Mouse (Mus musculus) spleen, adult 2 months (tissue): ENCODE results near the gene Ift57. TPM values are rescaled to one million over a fixed set of nuclear protein-coding genes. Genes with fewer than 3 reads are reported as not detected.

Experiments used
- DNase-seq, 2 experiments: peaks; one replicate each; pipeline versions ENCODE4 v3.0.0 to v3.0.0-alpha.2; 2012 to 2021; ENCODE audit warnings: low spot score in 2 of 2, low read depth in 1 of 2
- H3K27ac ChIP-seq: fragments of 200-500 bp; 2 replicates; pipeline ENCODE4 v1.5.1; 2012; ENCODE audit warnings: low read length, inconsistent platforms; ENCODE audit not compliant: insufficient read depth
- H3K27me3 ChIP-seq: fragments of 200-500 bp; 2 replicates; pipeline ENCODE4 v1.6.1; 2012; ENCODE audit warnings: mild to moderate bottlenecking, moderate library complexity, low read length, inconsistent platforms; ENCODE audit not compliant: control insufficient read depth, insufficient read depth
- H3K36me3 ChIP-seq: fragments of 200-500 bp; 2 replicates; pipeline ENCODE4 v1.6.1; 2012; ENCODE audit warnings: mild to moderate bottlenecking, low read length, inconsistent platforms; ENCODE audit not compliant: control insufficient read depth, insufficient read depth
- H3K4me1 ChIP-seq: fragments of 200-500 bp; 2 replicates; pipeline ENCODE4 v1.6.1; 2011; ENCODE audit warnings: inconsistent platforms; ENCODE audit not compliant: control insufficient read depth, insufficient read depth, insufficient read length
- H3K4me3 ChIP-seq: fragments of 200-500 bp; 2 replicates; pipeline ENCODE4 v1.5.1; 2011; ENCODE audit warnings: mild to moderate bottlenecking, inconsistent platforms; ENCODE audit not compliant: insufficient read depth, insufficient read length; ENCODE audit errors: extremely low read depth
- CTCF ChIP-seq: fragments of 200-500 bp; IDR thresholded peaks from 2 replicates; pipeline ENCODE4 v1.5.1; 2011; ENCODE audit warnings: mild to moderate bottlenecking, inconsistent platforms; ENCODE audit not compliant: insufficient read depth, insufficient read length, insufficient replicate concordance; ENCODE audit errors: extremely low read depth
- POLR2A ChIP-seq: fragments of 200-500 bp; IDR thresholded peaks from 2 replicates; pipeline ENCODE4 v1.6.1; 2011; ENCODE audit warnings: low read depth, low read length, inconsistent platforms
- WGBS: fragments of 180-500 bp; shearing (Covaris S2); methylation state at CpG from one replicate; pipeline ENCODE4 v1.1.7; 2018; 5-methylcytosine and 5-hydroxymethylcytosine counted together
- polyA plus RNA-seq: library from polyadenylated mRNA; depleted of rRNA; stranded (reverse); fragments of >200 nt; gene quantifications from 2 replicates; pipeline ENCODE4 v1.2.3, GENCODE M21; 2012

The Ift57 gene
- polyA plus RNA-seq, 1 experiment, result 1.2 TPM

- TF ChIP-seq POLR2A (no peak), CTCF (no peak)
- H3K4me1 ChIP-seq, result no peaks in the 10 kb centered on the region
- 90% methylated on average over 4 of the region's 4 CpGs for WGBS
- no peaks in the 10 kb centered on the region for H3K27me3 ChIP-seq
- no peak for DNase-seq
- H3K36me3 ChIP-seq, result no peaks in the 10 kb centered on the region
- no peak overlapping the region for H3K27ac ChIP-seq
- no peak overlapping the region for H3K4me3 ChIP-seq
These were observed 24.2 kb downstream of the Ift57 start for GRCm38 (mm10) chr16:49723222-49723621.

GRCm38 (mm10) chr16:49724232-49724631 is 25.2 kb downstream of the Ift57 start:
- DNase-seq, result no peak
- H3K36me3 ChIP-seq, result no peaks in the 10 kb centered on the region
- no peaks in the 10 kb centered on the region for H3K27me3 ChIP-seq
- no peak for TF ChIP-seq POLR2A
- no peak for TF ChIP-seq CTCF
- H3K27ac ChIP-seq, result no peak overlapping the region
- H3K4me3 ChIP-seq, result no peak overlapping the region
- H3K4me1 ChIP-seq, result no peaks in the 10 kb centered on the region
- 45% methylated on average over 5 of the region's 5 CpGs for WGBS

- TF ChIP-seq POLR2A (no peak), CTCF (no peak)
- Histone ChIP-seq H3K27me3 (no peaks in the 10 kb centered on the region), H3K4me1 (no peaks in the 10 kb centered on the region), H3K4me3 (no peak overlapping the region), H3K36me3 (no peaks in the 10 kb centered on the region), H3K27ac (no peak overlapping the region)
- WGBS, result 89% methylated on average over 2 of the region's 2 CpGs
- DNase-seq, result no peak
These were observed 25.9 kb downstream of the Ift57 start for GRCm38 (mm10) chr16:49724931-49725330.

- H3K4me1 ChIP-seq, result no peaks in the 10 kb centered on the region
- no peak overlapping the region for H3K4me3 ChIP-seq
- no peaks in the 10 kb centered on the region for H3K27me3 ChIP-seq
- H3K36me3 ChIP-seq, result no peaks in the 10 kb centered on the region
- no peak for DNase-seq
- WGBS, result 72% methylated on average over 5 of the region's 5 CpGs
- no peak overlapping the region for H3K27ac ChIP-seq
- TF ChIP-seq POLR2A, result no peak
- no peak for TF ChIP-seq CTCF
These were observed 26.4 kb downstream of the Ift57 start for GRCm38 (mm10) chr16:49725446-49725845.

- H3K27ac ChIP-seq, result no peak overlapping the region
- no peak overlapping the region for H3K4me3 ChIP-seq
- no peak for DNase-seq
- H3K4me1 ChIP-seq, result no peaks in the 10 kb centered on the region
- no peaks in the 10 kb centered on the region for H3K36me3 ChIP-seq
- no peaks in the 10 kb centered on the region for H3K27me3 ChIP-seq
- 91% methylated on average over 3 of the region's 3 CpGs for WGBS
- TF ChIP-seq POLR2A, result no peak
- TF ChIP-seq CTCF, result no peak
These were observed 27.2 kb downstream of the Ift57 start for GRCm38 (mm10) chr16:49726216-49726615.

- H3K4me3 ChIP-seq, result no peak overlapping the region
- H3K4me1 ChIP-seq, result no peaks in the 10 kb centered on the region
- WGBS, result 77% methylated on average over 2 of the region's 2 CpGs
- no peak overlapping the region for H3K27ac ChIP-seq
- H3K36me3 ChIP-seq, result no peaks in the 10 kb centered on the region
- DNase-seq, result no peak
- TF ChIP-seq CTCF, result no peak
- no peak for TF ChIP-seq POLR2A
- H3K27me3 ChIP-seq, result no peaks in the 10 kb centered on the region
These were observed 27.7 kb downstream of the Ift57 start for GRCm38 (mm10) chr16:49726761-49727160.

- WGBS, result 93% methylated on average over 9 of the region's 9 CpGs
- TF ChIP-seq CTCF, result no peak
- no peak for TF ChIP-seq POLR2A
- Histone ChIP-seq H3K4me3 (no peak overlapping the region), H3K27me3 (no peaks in the 10 kb centered on the region), H3K4me1 (no peaks in the 10 kb centered on the region), H3K36me3 (no peaks in the 10 kb centered on the region; the same call in 1 of the 2 replicates), H3K27ac (no peak overlapping the region)
- no peak for DNase-seq
These were observed 37.5 kb downstream of the Ift57 start for GRCm38 (mm10) chr16:49736536-49736935.
